Mouse (Mus musculus) limb, embryonic 14.5 days (tissue): ENCODE measurements around the gene Rnf214. TPM values are rescaled to one million over a fixed set of nuclear protein-coding genes. Genes with fewer than 3 reads are reported as not detected.

ENCODE experiments used
- ATAC-seq: fragments of 200-750 bp; cut with Nextera tagmentation; 2 replicates; pipeline ENCODE4 v1.8.0; 2017; ENCODE audit warnings: low read depth, moderate number of reproducible peaks, moderate TSS enrichment; ENCODE audit not compliant: low FRiP score
- DNase-seq: peaks from one replicate; pipeline ENCODE4 v3.0.0-alpha.2; 2015; ENCODE audit warnings: low spot score
- H3K27ac ChIP-seq: fragments of 300-500 bp; sonication (generic); replicated peaks from 2 replicates; pipeline ENCODE4 v1.5.1; 2014; ENCODE audit warnings: low read depth, mild to moderate bottlenecking, low read length, moderate library complexity, mixed read lengths
- H3K27me3 ChIP-seq: fragments of 300-500 bp; sonication (generic); 2 replicates; pipeline ENCODE4 v1.6.1; 2014; ENCODE audit warnings: low read length, mixed read lengths; ENCODE audit not compliant: control insufficient read depth, insufficient read depth
- H3K36me3 ChIP-seq: fragments of 300-500 bp; sonication (generic); 2 replicates; pipeline ENCODE4 v1.6.1; 2014; ENCODE audit warnings: mild to moderate bottlenecking, low read length, moderate library complexity, mixed read lengths; ENCODE audit not compliant: control insufficient read depth, insufficient read depth
- H3K4me1 ChIP-seq: fragments of 300-500 bp; sonication (generic); 2 replicates; pipeline ENCODE4 v1.6.1; 2014; ENCODE audit warnings: antibody characterized with exemption, low read length, mixed read lengths; ENCODE audit not compliant: control insufficient read depth, insufficient read depth
- H3K4me2 ChIP-seq: fragments of 300-500 bp; sonication (generic); replicated peaks from 2 replicates; pipeline ENCODE4 v1.6.1; 2014; ENCODE audit warnings: low read depth, mild to moderate bottlenecking, low read length, moderate library complexity; ENCODE audit not compliant: severe bottlenecking
- H3K4me3 ChIP-seq: fragments of 300-500 bp; sonication (generic); replicated peaks from 2 replicates; pipeline ENCODE4 v1.5.1; 2014; ENCODE audit warnings: low read length
- H3K9ac ChIP-seq: fragments of 300-500 bp; sonication (generic); 2 replicates; pipeline ENCODE4 v1.6.1; 2014; ENCODE audit warnings: mild to moderate bottlenecking, low read depth, low read length, moderate library complexity; ENCODE audit not compliant: severe bottlenecking
- H3K9me3 ChIP-seq: fragments of 300-500 bp; sonication (generic); 2 replicates; pipeline ENCODE4 v1.6.1; 2016; ENCODE audit warnings: low read length; ENCODE audit not compliant: control insufficient read depth
- POLR2A ChIP-seq: fragments of 200-500 bp; IDR thresholded peaks from 2 replicates; pipeline ENCODE4 v1.8.0; 2012; ENCODE audit warnings: inconsistent platforms, mild to moderate bottlenecking, moderate library complexity, borderline replicate concordance; ENCODE audit not compliant: insufficient read depth, insufficient read length; ENCODE audit errors: extremely low read depth
- WGBS: fragments of 180-500 bp; shearing (Covaris S2); extraction: QIAGEN DNeasy Blood & Tissue Kit; methylation state at CpG from one replicate; pipeline ENCODE4 v1.1.7; 2014; 5-methylcytosine and 5-hydroxymethylcytosine counted together
- polyA plus RNA-seq, 2 experiments: library from polyadenylated mRNA; depleted of rRNA in 1 of 2; stranded (reverse) in 1 of 2; unstranded in 1 of 2; fragments of >200 nt; fragmentation: Nextera tagmentation in 1 of 2; extraction: Ambion mirVana in 1 of 2; gene quantifications; 2 replicates each; pipeline versions ENCODE4 v1.2.1 to v1.2.3; 2012 to 2014

Gene Rnf214
- polyA plus RNA-seq, 2 experiments = 27.6 to 55.7 TPM

GRCm38 (mm10) chr9:45939794-45940193 lies 33.1 kb upstream of the Rnf214 start:
- DNase-seq = no peak
- Histone ChIP-seq H3K4me3 (no peak overlapping the region), H3K27ac (no peak overlapping the region), H3K9ac (no peak overlapping the region), H3K4me1 (peaks cover 8% of the 10 kb centered on the region; the same call in 1 of the 2 replicates), H3K36me3 (peaks cover 62% of the 10 kb centered on the region), H3K4me2 (no peak overlapping the region), H3K9me3 (no peaks in the 10 kb centered on the region), H3K27me3 (no peaks in the 10 kb centered on the region; the same call in 1 of the 2 replicates)
- 94% methylated on average over 6 of the region's 6 CpGs for WGBS
- no peak for TF ChIP-seq POLR2A
- ATAC-seq = no peak

GRCm38 (mm10) chr9:45938952-45939637 lies 32.4 kb upstream of the Rnf214 start:
- no peak for ATAC-seq
- TF ChIP-seq POLR2A = no peak
- Histone ChIP-seq H3K9ac (no peak overlapping the region), H3K4me2 (no peak overlapping the region), H3K36me3 (peaks cover 55% of the 10 kb centered on the region), H3K27ac (no peak overlapping the region), H3K9me3 (no peaks in the 10 kb centered on the region), H3K27me3 (no peaks in the 10 kb centered on the region; the same call in 1 of the 2 replicates), H3K4me1 (peaks cover 8% of the 10 kb centered on the region; the same call in 1 of the 2 replicates), H3K4me3 (no peak overlapping the region)
- WGBS = 86% methylated on average over 15 of the region's 15 CpGs
- no peak for DNase-seq

GRCm38 (mm10) chr9:45938088-45938487 lies 31.4 kb upstream of the Rnf214 start:
- Histone ChIP-seq H3K4me3 (no peak overlapping the region), H3K27ac (no peak overlapping the region), H3K4me2 (no peak overlapping the region), H3K36me3 (peaks cover 45% of the 10 kb centered on the region), H3K9ac (no peak overlapping the region), H3K27me3 (no peaks in the 10 kb centered on the region; the same call in 1 of the 2 replicates), H3K9me3 (no peaks in the 10 kb centered on the region), H3K4me1 (peaks cover 8% of the 10 kb centered on the region)
- DNase-seq (no peak), ATAC-seq (no peak)
- no peak for TF ChIP-seq POLR2A
- 89% methylated on average over 8 of the region's 8 CpGs for WGBS

GRCm38 (mm10) chr9:45936883-45937282 lies 30.2 kb upstream of the Rnf214 start:
- Histone ChIP-seq H3K4me3 (no peak overlapping the region), H3K9me3 (no peaks in the 10 kb centered on the region), H3K36me3 (peaks cover 33% of the 10 kb centered on the region), H3K27ac (no peak overlapping the region), H3K9ac (no peak overlapping the region), H3K4me2 (no peak overlapping the region), H3K27me3 (no peaks in the 10 kb centered on the region; the same call in 1 of the 2 replicates), H3K4me1 (peaks cover 8% of the 10 kb centered on the region)
- WGBS = 17% methylated on average over 3 of the region's 3 CpGs
- ATAC-seq = peak; percentile 66
- DNase-seq = peak; percentile 82
- no peak for TF ChIP-seq POLR2A

- H3K4me1 ChIP-seq = peaks cover 8% of the 10 kb centered on the region
- peak within 1 kb of the TSS; percentile 27 for H3K4me3 ChIP-seq
- TF ChIP-seq POLR2A = no peak
- peaks cover 30% of the 10 kb centered on the region for H3K36me3 ChIP-seq
- DNase-seq (peak; percentile 42), ATAC-seq (peak; percentile 56)
- no peaks in the 10 kb centered on the region for H3K9me3 ChIP-seq
- peak within 1 kb of the TSS; percentile 26; the same call in 1 of the 2 replicates for H3K27ac ChIP-seq
- H3K4me2 ChIP-seq = peak within 1 kb of the TSS; percentile 53
- WGBS = 3% methylated on average over 21 of the region's 21 CpGs
- H3K27me3 ChIP-seq = no peaks in the 10 kb centered on the region; the same call in 1 of the 2 replicates
- peak within 1 kb of the TSS; percentile 57 for H3K9ac ChIP-seq
Observed at GRCm38 (mm10) chr9:45935628-45936210, 29.0 kb upstream of the Rnf214 start, which contains the start of gene Tagln. Gene Tagln, minus strand, starts transcription at chr9:45936058.
